Mouse (Mus musculus) left cerebral cortex, adult 2 months (tissue): ENCODE results near the gene Pde9a. TPM values are rescaled to one million over a fixed set of nuclear protein-coding genes. Genes with fewer than 3 reads are reported as not detected.

ENCODE experiments used
- DNase-seq, 2 experiments: peaks; one replicate each; pipeline ENCODE4 v3.0.0; 2021 to 2022; ENCODE audit warnings: low spot score in 2 of 2, mixed read lengths in 1 of 2; ENCODE audit errors: extremely low spot score in 1 of 2
- H3K27ac ChIP-seq: fragments of 200-600 bp; 2 replicates; pipeline ENCODE4 v1.8.1; 2022
- H3K4me3 ChIP-seq: fragments of 200-600 bp; 2 replicates; pipeline ENCODE4 v1.8.1; 2022
- CTCF ChIP-seq: fragments of 200-600 bp; IDR thresholded peaks from 2 replicates; pipeline ENCODE4 v1.8.1; 2022; ENCODE audit warnings: antibody characterized with exemption, mild to moderate bottlenecking, moderate library complexity
- intact Hi-C: fragments of 180-260 bp; cut with DNase I; formaldehyde crosslinking; loops from one replicate; pipeline ENCODE4 v1.15.1; 2025
- total RNA-seq, 2 experiments: library from RNA; stranded (reverse); gene quantifications; 2 replicates each; pipeline ENCODE4 v1.2.3; 2021

The Pde9a gene
- total RNA-seq, 2 experiments from 2014 or later, result 23.7 to 25.0 TPM

DNA sequence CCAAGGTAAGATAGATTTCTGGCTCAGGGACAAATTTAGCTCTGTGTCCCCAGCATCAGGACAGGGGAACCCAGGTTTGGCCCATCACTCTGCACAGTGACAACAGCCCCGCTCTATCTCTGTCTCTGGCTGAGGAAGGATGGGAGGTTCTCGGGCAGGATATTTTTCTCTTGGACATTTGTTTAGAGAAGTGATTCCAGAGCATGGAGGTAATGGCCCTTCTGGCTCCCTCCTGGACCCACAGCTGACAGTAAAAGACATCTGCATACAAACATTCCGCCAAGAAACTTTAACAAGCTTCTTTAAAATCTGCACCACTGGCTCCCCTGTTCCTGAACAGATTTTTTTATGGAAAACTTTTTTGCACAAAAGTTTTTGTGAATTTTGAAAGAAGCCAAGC is 67.5 kb downstream of the Pde9a start:
- Histone ChIP-seq H3K27ac (no peak overlapping the region), H3K4me3 (no peak overlapping the region)
- intact Hi-C loops, result no loop called here
- no peak for TF ChIP-seq CTCF
- no peak for DNase-seq

DNA sequence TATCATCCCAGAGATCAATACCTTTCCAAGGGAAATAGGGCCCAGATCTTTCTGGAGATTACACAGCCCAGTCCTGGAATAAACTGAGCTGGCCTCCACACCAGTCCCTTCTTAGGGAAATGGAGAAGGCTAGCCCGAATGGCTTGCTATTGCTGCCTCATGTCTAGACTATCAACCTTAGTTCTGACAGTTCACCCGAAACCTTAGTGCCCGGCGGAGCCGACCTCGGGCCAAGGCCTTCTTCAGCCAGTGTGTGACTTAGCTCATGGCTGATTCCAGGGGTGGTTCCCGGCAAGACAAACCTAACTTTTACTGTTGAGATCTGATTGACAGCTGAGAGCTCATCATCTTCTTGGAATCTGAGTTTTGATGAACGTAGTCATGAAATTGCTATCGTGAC is 68.0 kb downstream of the Pde9a start:
- no peak overlapping the region for H3K4me3 ChIP-seq
- intact Hi-C loops, result no loop called here
- no peak for TF ChIP-seq CTCF
- H3K27ac ChIP-seq, result no peak overlapping the region
- no peak for DNase-seq

- intact Hi-C loops, result loop anchor here (2.0 kb wide), 1 partner anchor 38 kb away; no protein-coding TSS in a partner anchor
- DNase-seq, result peak; percentile 54 to 59
- TF ChIP-seq CTCF, result no peak
- Histone ChIP-seq H3K4me3 (no peak overlapping the region), H3K27ac (peak overlapping the region; percentile 50)
Observed at GRCm38 (mm10) chr17:31456723-31457567, 70.9 kb downstream of the Pde9a start.

GRCm38 (mm10) chr17:31460416-31460815 is 74.4 kb downstream of the Pde9a start:
- intact Hi-C loops, result no loop called here
- no peak for DNase-seq
- H3K27ac ChIP-seq, result no peak overlapping the region
- H3K4me3 ChIP-seq, result no peak overlapping the region
- TF ChIP-seq CTCF, result no peak

DNA sequence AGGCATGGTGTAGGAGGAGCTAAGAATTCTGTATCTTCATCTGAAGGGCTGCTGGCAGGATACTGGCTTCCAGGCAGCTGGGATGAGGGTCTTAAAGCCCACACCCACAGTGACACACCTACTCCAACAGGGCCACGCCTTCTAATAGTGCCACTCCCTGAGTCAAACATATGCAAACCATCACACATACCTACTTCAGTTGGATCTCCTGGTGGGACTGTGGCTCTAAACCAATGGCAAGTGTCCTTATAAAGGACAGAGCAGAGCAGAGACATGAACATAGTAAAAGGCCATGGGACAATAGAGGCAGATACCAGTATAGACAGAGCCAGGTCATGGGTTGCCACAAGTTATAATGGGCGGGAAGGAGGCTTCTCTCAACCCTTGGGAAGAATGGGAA is 76.5 kb downstream of the Pde9a start:
- H3K4me3 ChIP-seq, result no peak overlapping the region
- DNase-seq, result no peak
- no peak overlapping the region for H3K27ac ChIP-seq
- no peak for TF ChIP-seq CTCF
- intact Hi-C loops, result no loop called here

- intact Hi-C loops, result no loop called here
- peak; percentile 31 for TF ChIP-seq CTCF
- H3K27ac ChIP-seq, result no peak overlapping the region
- H3K4me3 ChIP-seq, result no peak overlapping the region
- DNase-seq, result no peak
Observed at GRCm38 (mm10) chr17:31466854-31467253, 80.8 kb downstream of the Pde9a start.

DNA sequence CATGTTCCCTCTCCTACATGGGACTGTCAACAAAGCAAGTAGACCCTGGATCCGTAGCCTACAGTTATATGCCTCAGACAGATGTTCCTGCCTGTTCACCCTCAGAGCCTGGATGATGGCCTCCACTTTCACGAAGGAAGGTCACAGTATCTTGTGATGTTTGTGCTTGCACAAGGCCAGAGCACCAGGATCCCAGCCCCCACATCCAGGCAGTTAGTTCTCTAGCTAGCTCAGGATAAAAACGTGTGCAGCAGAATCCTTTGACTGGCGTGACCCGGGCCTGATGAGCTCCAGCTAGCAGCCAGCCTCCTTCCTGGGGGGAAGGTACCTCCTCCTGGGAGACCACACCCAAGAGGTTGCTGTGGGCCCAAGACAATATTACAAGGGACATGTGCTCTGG is 82.5 kb downstream of the Pde9a start:
- intact Hi-C loops, result no loop called here
- TF ChIP-seq CTCF, result no peak
- Histone ChIP-seq H3K27ac (no peak overlapping the region), H3K4me3 (no peak overlapping the region)
- no peak for DNase-seq

DNA sequence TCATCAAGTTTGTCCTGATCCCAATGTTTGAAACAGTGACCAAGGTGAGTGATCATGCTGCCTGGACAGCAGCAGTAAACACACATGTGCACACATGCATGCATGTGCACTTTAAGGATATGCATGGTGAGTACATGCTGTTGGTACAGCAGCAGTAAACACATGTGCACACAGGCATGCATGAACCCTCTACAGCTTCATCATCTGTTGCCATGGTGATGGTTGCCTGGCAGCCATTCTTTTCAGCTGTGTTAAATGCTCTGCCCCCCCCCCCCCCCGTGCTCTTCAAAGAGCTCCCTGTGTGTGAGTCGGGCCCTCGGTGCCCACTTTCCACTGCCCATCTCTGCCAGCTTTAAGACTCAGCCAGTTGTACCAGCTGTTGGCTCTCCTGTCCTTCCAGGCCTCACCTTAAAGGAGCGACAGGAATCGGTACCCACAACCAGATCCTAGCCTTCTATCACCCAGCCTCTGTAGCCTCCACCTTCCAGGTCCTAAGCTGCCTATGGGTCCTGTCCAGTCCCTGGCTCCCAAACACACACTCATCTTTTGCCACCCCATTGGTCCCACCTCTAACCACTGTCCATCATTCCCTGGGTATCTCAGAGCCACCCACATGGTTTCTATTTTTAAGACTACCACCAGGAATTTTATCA is 84.9 kb downstream of the Pde9a start:
- intact Hi-C loops, result no loop called here
- H3K4me3 ChIP-seq, result no peak overlapping the region
- H3K27ac ChIP-seq, result no peak overlapping the region
- no peak for TF ChIP-seq CTCF
- DNase-seq, result no peak

- TF ChIP-seq CTCF, result no peak
- Histone ChIP-seq H3K4me3 (no peak overlapping the region), H3K27ac (no peak overlapping the region)
- no peak for DNase-seq
- intact Hi-C loops, result no loop called here
Observed at GRCm38 (mm10) chr17:31474388-31474787, 88.4 kb downstream of the Pde9a start.

DNA sequence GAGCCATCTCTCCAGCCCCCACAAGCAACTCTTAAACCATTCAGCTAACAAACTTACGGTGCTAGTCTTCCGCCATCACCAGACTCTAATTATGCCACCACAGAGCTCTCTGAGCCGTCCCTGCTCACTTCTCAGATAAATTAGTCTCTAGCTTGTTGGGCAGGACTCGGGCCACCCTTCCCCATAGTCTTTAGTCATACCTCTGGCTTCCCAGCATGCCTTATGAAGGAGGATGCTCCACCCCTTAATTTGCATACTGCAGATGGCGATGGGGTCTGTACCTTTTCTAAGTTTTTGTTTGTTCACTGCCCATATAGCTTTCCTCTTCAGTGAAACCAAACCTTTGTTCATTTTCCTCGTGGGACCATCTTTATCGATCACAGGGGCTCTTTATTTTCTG is 92.6 kb downstream of the Pde9a start:
- intact Hi-C loops, result no loop called here
- no peak overlapping the region for H3K4me3 ChIP-seq
- no peak for DNase-seq
- H3K27ac ChIP-seq, result no peak overlapping the region
- no peak for TF ChIP-seq CTCF

GRCm38 (mm10) chr17:31479108-31479844 is 93.3 kb downstream of the Pde9a start:
- Histone ChIP-seq H3K4me3 (no peak overlapping the region), H3K27ac (no peak overlapping the region)
- no peak for TF ChIP-seq CTCF
- DNase-seq, result no peak
- intact Hi-C loops, result no loop called here

DNA sequence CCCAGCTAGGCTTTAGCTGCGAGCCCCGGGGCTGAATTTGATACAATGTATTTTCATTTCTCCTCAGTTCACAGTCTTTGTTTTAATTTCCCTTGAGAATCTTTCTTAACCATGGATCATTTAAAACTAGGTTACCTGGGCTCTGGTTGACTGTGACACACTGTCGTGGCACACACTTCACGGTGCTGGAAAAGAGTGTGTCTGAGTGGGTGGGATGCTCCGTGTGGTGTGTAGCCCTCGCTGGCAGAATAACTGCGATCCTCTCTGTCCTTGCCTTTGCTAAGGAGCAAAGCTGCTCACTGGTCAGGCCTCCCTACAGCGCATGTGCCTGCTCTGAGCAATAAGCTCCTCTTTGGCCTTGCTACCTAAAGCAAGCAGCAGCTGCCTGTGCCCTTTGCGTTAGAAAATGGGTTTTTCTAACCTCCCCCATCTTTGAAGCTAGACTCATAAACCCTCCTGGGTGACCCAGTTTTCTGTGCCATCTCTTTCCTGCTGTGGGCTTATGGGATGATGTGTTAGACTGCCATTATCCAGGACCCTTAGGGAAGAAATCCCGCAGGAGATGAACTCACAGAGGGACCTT is 100.7 kb downstream of the Pde9a start:
- no peak for TF ChIP-seq CTCF
- H3K27ac ChIP-seq, result no peak overlapping the region
- DNase-seq, result no peak
- H3K4me3 ChIP-seq, result no peak overlapping the region
- intact Hi-C loops, result no loop called here
